Mouse (Mus musculus) left cerebral cortex, postnatal 14 days (tissue): ENCODE data around the gene Phf5a. TPM values are rescaled to one million over a fixed set of nuclear protein-coding genes. Genes with fewer than 3 reads are reported as not detected.

Experiments used
- DNase-seq, 2 experiments: peaks; one replicate each; pipeline ENCODE4 v3.0.0; 2021 to 2022; ENCODE audit warnings: low spot score in 2 of 2, mixed read lengths in 1 of 2
- intact Hi-C: fragments of 180-260 bp; cut with DNase I; formaldehyde crosslinking; loops from one replicate; pipeline ENCODE4 v1.15.1; 2025
- total RNA-seq, 2 experiments: library from RNA; stranded (reverse); gene quantifications; 2 replicates each; pipeline ENCODE4 v1.2.3; 2021

Phf5a gene
- total RNA-seq, 2 experiments from 2014 or later: 31.8 to 39.8 TPM

DNA sequence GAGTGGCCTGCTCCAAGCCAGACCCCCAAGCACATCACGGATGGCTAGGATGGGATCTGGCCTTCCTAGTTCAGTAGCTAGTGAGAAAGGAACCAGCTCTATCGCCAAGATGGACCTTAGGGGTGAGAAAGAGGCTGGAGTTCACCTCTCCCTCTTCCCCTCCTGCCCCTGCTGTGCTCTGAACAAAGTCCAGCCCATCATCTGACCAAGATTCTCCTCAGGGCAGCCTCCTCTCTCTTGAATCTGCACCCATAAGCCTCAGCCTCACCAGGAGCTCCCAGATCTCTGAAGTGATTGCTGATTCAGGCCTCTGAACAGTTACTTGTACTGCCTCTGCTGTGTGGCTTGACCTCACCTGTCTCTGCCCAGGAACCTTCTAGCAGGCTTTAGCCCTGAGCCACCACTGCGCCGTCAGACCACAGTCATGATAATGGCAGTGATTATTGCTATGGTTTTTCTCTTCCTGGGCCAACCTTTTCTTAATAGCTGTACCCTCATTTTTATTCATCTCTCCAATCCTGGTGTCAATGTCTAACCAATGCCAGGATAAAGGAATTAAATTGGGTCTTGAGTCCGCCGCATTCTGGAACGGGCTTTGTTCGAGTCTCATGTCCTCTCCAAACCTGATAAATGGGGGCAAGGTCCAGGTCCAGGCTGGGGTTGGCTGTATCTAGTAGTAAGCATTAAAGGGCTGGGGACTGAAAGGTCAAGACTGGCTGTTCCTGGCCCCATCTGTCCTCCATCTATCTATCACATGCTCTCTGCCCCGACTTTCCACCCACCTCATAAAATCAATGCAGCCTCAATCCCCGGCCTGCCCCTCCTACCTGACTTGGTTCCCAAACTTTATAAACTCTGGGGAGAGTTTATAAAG lies 36.5 kb downstream of the Phf5a start:
- DNase-seq: no peak
- intact Hi-C loops: no loop called here

DNA sequence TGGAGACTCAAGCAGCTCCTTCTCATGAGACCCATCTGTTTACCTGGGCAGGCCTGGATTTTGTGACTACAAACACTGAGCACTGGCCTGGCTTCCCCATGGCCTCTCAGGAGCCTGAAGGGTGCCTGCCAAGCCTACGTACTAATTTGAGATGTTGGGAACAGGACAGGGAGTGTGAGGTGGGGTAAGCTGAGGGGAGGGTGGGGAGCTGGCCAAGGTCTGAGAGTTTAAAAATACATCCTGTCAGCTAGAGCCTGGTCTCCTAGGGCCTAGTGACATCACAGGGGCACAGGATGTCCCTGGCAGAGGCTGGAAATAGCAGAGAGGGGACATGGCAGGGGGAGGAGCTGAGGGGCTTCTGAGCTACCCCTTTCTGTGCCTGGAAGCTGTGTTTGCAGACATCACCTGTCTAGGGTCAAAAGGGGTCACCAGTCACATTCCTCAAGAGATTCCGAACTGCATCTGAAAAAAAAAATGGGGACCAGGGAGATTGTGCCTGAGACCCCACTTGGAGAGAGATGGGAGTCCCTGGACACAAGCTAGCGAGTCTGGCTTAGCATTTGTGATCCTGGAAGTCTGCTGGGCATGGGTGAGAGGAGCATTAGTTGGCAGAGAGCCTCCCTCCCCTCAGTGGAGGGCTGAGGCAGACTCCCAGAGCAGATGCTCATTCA lies 37.4 kb downstream of the Phf5a start:
- intact Hi-C loops: loop anchor here (5.0 kb wide), 1 partner anchor 83 kb away; no protein-coding TSS in a partner anchor
- DNase-seq: no peak

DNA sequence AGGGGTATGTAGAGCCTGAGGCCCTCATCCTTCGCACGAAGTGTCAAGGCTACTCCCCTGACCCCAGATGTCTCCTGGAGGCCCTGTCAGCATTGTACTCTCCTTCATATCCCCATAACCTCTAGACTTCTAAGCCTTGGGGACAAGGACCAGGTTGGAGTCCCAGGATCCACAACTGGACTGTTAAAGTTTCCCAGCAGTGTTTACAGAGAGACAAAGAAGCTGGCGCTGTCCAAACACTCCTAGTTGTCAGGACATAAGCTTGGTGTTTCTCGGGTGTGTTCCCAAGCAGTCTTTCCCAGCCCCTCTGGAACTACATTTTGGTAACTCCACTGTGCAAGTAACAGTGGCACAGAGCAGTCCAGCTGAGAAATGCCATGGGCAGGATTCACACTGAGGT lies 38.2 kb downstream of the Phf5a start:
- DNase-seq: no peak
- intact Hi-C loops: loop anchor here (5.0 kb wide), 1 partner anchor 84 kb away; no protein-coding TSS in a partner anchor

DNA sequence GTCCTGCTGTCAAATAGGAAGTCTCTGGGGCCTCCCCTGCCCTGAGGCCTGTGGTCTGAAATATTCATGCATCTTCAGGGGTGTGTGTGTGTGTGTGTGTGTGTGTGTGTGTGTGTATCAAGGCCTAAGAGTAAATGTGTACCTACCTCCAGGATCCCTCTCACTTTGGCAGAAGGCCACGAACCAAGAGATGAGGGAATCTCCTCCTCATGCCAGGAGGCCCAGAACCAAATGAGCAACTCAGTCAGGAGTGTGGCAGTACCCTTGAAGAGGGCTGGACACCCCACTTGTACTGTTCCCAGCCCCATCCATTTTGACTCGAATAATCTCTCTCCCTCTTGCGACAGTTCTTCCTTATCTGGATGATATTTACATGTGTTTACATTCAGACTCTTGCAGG lies 39.5 kb downstream of the Phf5a start:
- DNase-seq: no peak
- intact Hi-C loops: loop anchor here (5.0 kb wide), 1 partner anchor 85 kb away; no protein-coding TSS in a partner anchor

DNA sequence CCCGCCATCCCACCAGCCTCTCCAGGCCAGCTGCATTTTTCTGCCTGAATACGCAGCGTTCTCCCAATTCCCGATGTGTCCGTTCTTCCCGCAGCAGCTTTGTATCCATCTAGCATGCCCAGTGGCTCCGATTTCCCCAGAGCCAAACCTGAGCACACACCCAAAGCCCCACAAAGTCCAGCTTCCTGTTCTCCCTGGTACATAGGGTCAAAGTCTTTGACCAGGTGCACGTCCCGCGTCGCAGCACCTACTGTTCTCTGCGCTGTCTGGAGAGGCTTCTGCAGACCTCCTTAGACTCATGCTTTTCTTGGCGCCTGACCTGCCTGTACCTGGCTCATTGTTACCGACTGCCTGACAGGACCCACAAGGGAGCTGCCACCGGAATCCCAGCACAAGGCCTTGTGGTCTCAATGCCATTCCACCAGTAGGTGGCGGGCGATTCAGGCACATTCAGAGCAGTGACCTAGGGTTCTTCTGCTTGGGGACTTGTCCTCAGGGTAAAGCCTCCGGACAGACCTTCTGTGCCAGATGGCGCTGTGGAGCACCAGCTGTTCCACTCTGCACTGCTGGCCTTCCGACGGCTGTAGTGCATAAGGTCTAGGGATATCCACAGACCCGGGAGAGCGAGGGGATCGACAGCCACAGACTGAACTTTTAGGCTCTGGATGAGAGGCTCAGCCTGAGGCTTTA lies 40.4 kb downstream of the Phf5a start:
- intact Hi-C loops: loop anchor here (2.0 to 5.0 kb wide), 2 partner anchors 74 to 86 kb away; no protein-coding TSS in a partner anchor
- peak; percentile 89 to 92 for DNase-seq

DNA sequence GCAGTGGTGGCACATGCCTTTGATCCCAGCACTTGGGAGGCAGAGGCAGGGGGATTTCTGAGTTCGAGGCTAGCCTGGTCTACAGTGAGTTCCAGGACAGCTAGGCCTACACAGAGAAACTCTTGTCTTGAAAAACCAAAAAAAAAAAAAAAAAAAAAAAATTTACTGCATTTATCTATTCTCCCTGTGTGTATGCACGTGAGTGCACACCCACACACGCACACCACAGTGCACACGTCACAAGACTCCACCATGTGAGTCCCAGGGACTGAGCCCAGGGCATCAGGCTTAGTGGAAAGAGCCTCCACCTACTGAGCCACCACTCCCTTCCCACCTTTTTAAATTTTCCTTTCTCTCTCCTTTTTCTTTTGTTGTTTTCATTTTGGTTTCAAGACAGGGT lies 41.2 kb downstream of the Phf5a start:
- no peak for DNase-seq
- intact Hi-C loops: loop anchor here (2.0 to 5.0 kb wide), 2 partner anchors 74 to 87 kb away; no protein-coding TSS in a partner anchor

DNA sequence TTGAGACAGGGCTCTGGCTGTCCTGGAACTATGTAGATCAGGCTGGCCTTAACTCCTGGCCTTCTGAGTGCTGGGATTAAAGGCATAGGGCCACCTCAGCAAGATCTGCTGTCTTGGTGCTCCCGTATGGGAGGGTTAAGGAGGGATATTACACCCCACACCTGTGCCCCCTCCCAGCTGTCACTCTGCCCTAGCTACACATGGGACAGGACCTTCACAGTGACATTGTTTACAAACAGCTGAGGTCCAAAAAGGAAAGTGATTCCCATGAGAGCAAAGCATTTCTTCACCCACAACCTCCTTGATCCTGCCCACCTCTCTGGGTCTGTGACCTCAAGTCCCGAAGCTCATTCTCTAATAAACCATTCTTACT lies 42.5 kb downstream of the Phf5a start:
- intact Hi-C loops: no loop called here

DNA sequence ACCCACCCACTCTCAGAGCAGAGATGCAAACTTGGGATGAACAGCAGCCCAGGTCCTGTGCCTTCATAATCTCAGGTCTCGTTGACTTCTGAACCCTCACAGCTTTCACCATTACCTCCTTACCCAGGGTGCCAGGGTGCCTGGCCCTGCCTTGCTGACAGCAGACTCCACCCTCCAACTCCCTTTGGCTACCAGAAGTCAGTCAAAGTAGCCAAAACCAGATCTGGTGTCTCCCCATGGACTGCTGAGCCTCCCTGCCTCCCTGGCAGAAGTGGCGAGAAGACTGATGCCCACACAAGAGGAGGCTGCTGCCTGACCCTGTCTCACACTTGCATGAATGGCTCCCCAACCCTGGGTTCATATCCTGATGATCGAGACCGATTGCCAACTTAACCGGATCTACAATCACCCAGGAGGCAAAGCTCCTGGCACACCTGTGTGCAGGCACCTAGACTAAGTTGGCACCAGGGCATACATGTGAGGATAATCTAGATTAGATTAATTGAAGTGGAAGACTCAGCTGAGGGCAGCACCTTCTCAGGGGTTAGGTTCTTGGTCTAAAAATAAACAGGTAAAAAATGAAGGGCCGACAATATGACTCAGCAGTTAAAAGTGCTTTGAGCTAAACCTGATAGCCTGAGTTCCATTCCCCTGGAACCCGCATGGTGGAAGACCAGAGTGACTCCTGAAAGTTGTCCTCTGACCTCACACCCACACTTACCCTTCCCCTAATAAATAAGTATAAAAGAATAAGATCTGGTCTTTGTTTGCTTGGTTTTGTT lies 43.1 kb downstream of the Phf5a start:
- intact Hi-C loops: no loop called here

More for the DNA sequence above, 42.5 kb downstream of the Phf5a start:
- no peak for DNase-seq

DNA sequence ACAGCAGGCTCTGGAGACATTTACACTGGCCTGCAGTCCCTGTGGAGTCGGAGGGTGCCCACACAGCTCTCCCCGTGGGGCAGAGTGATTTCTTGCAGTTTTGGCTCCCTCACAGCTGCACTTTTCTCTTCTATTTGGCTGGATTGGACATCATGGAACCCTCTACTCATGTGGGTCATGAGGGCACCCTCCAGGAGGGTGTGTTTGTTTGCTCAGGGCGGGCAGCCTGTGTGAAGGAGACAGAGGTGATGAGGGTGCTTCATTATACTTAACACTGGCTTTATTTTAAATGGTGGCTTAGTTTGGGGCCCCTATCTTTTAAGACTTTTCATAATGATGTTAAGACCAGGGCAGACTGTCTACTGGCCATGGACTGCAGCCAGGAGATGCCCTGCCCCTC lies 46.9 kb downstream of the Phf5a start:
- DNase-seq: no peak
- intact Hi-C loops: no loop called here

More for the DNA sequence above, 43.1 kb downstream of the Phf5a start:
- no peak for DNase-seq

DNA sequence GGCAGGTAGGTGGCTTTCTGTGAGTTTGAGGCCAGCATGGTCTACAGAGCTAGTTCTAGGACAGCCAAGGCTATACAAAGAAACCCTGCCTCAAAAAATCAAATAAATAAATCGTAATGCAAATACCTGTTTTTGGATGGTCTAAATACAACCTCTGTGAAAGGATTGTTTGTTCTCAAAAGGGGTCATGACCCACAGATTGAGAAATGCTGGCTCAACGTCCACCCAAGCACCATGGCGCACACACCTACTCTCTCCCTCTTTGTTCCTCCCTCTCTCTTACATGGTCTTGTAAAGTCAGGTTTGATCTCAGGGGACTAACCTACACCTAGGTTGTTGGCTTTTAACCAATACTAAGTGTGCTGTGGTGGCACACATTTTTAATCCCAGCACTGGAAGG lies 49.1 kb downstream of the Phf5a start:
- DNase-seq: no peak
- intact Hi-C loops: no loop called here

DNA sequence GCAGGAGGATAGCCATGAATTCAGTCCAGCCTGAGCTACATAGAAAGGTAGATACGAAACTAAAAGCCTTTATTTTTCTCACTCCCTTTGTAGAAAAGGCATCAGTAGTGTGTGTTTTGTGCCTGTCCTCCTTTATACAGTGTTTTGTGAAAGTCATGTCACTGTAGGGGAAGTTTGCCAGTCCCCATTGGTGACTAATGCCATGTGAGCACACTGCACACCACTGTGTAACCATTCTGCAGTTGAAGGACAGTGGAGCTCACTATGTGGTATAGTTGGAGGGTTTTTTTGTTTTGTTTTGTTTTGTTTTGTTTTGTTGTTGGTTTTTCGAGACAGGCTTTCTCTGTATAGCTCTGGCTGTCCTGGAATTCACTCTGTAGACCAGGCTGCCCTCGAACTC lies 53.3 kb downstream of the Phf5a start:
- intact Hi-C loops: no loop called here

DNA sequence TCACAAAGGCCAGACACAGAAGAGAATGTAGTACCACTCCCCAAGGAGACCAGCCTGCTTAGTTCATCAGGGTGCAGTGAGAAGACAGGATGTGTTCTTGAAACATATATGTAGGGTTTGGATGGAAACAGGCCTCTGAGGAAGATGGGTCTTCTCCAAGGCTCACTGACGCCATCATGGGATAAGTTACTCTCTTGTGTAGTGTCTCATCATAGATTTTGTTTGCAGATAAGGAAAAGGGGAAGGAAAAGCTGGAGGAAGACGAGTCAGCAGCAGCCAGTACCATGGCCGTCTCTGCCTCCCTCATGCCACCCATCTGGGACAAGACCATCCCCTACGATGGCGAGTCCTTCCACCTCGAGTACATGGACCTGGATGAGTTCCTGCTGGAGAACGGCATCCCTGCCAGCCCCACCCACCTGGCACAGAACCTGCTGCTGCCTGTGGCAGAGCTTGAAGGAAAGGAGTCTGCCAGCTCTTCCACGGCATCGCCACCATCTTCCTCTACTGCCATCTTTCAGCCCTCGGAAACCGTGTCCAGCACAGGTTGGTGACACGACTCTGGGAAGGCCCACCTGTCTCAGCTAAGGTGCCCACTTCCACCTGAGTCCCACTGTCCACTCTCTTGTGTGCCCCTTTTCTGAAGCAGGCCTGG lies 56.9 kb downstream of the Phf5a start:
- no peak for DNase-seq
- intact Hi-C loops: loop anchor here (5.0 kb wide), 1 partner anchor 118 kb away; the partner anchor contains the start of gene Chadl

More for the DNA sequence above, 53.3 kb downstream of the Phf5a start:
- no peak for DNase-seq

Other genes with a start within 250 kb of the Phf5a start
- 10 to 100 TPM; 34.4 to 35.5 TPM for gene L3mbtl2, start 208.0 kb downstream of the Phf5a start, total RNA-seq
- 10 to 100 TPM; 18.8 to 23.8 TPM for gene Chadl, start 174.6 kb downstream of the Phf5a start, total RNA-seq
- gene Zc3h7b, start 126.9 kb downstream of the Phf5a start, total RNA-seq: 100 to 1,000 TPM; 188 to 197 TPM
- 100 to 1,000 TPM; 199 to 206 TPM for gene Rangap1, start 126.4 kb downstream of the Phf5a start, total RNA-seq
- gene Tef, start 69.5 kb downstream of the Phf5a start, total RNA-seq: 100 to 1,000 TPM; 188 to 210 TPM
- gene Tob2, start 13.1 kb downstream of the Phf5a start, total RNA-seq: 10 to 100 TPM; 25.8 to 31.8 TPM
- gene Aco2, start 398 bp upstream of the Phf5a start, total RNA-seq: 100 to 1,000 TPM; 445 to 467 TPM
- gene Polr3h, start 54.3 kb upstream of the Phf5a start, total RNA-seq: 10 to 100 TPM; 52.8 to 53.9 TPM
- 100 to 1,000 TPM; 109 to 112 TPM for gene Csdc2, start 64.8 kb upstream of the Phf5a start, total RNA-seq
- gene Pmm1, start 89.0 kb upstream of the Phf5a start, total RNA-seq: 100 to 1,000 TPM; 190 to 201 TPM
- gene 1700029P11Rik, start 108.6 kb upstream of the Phf5a start, total RNA-seq: not detected
- 10 to 100 TPM; 18.7 to 23.9 TPM for gene Xrcc6, start 115.9 kb upstream of the Phf5a start, total RNA-seq
- gene Desi1, start 162.0 kb upstream of the Phf5a start, total RNA-seq: 100 to 1,000 TPM; 103 to 117 TPM
- 100 to 1,000 TPM in 1 of 2 experiments, 10 to 100 TPM in 1; 91.1 to 102 TPM for gene Snu13, start 175.7 kb upstream of the Phf5a start, total RNA-seq
- not detected for gene 4930407I10Rik, start 187.2 kb upstream of the Phf5a start, total RNA-seq
- gene Mei1, start 198.1 kb upstream of the Phf5a start, total RNA-seq: under 1 TPM; 0.72 to 0.79 TPM